Mouse (Mus musculus) lung, postnatal 0 days (tissue): ENCODE results near the gene Ccno.

Experiments used
- CTCF ChIP-seq: IDR thresholded peaks from 2 replicates; pipeline ENCODE4 v1.5.1; 2016; ENCODE audit warnings: antibody characterized with exemption, mild to moderate bottlenecking
- EP300 ChIP-seq: IDR thresholded peaks from 2 replicates; pipeline ENCODE4 v1.6.1; 2016; ENCODE audit warnings: antibody characterized with exemption, mild to moderate bottlenecking, control low read depth

DNA sequence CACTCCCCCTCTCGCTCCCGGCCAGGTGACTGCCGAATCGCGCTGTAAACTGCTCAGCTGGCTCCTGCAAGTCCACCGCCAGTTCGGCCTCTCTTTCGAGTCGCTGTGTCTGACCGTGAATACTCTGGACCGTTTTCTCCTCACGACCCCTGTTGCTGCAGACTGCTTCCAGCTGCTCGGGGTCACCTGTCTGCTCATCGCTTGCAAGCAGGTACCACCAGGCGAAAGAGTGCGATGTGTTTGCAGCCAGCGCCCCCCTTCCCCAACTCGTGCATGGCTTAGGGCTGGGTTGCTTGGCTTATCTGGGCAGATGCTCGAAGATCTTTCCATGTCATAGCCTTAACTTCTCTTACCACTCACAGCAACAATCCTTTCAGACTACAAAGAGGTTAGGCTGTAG is 1.3 kb downstream of the Ccno start:
- no peak for TF ChIP-seq CTCF
- TF ChIP-seq EP300: no peak
